Mouse (Mus musculus) kidney, postnatal 36 days (tissue): ENCODE measurements at regions not wholly inside any gene's neighbourhood (a gene's known extent, or its start where the extent isn't known, plus 50 kb on each side); places are given as distances from the start of the nearest gene placed in this dataset.

Experiments used
- DNase-seq, 2 experiments: peaks; one replicate each; pipeline ENCODE4 v3.0.0; 2021 to 2022; ENCODE audit warnings: mixed read lengths in 2 of 2

- DNase-seq: no peak
These were observed 322.1 kb upstream of the Slco3a1 start for GRCm38 (mm10) chr7:74876667-74877066.

GRCm38 (mm10) chr7:74870250-74870649, 315.7 kb upstream of the Slco3a1 start:
- DNase-seq: no peak

GRCm38 (mm10) chr7:74862727-74863126, 308.1 kb upstream of the Slco3a1 start:
- DNase-seq: no peak

- DNase-seq: no peak
These were observed 289.8 kb upstream of the Slco3a1 start for GRCm38 (mm10) chr7:74844306-74844929.

- no peak for DNase-seq
These were observed 268.7 kb upstream of the Slco3a1 start for GRCm38 (mm10) chr7:74823286-74823685.

- no peak for DNase-seq
These were observed 238.7 kb upstream of the Slco3a1 start for GRCm38 (mm10) chr7:74793241-74793640.

GRCm38 (mm10) chr7:74788696-74789095, 234.1 kb upstream of the Slco3a1 start:
- peak; percentile 20 to 38 for DNase-seq

- DNase-seq: no peak
These were observed 217.1 kb upstream of the Slco3a1 start for GRCm38 (mm10) chr7:74771435-74772406.

- DNase-seq: no peak
These were observed 212.0 kb upstream of the Slco3a1 start for GRCm38 (mm10) chr7:74766550-74766949.

- DNase-seq: no peak
These were observed 202.9 kb upstream of the Slco3a1 start for GRCm38 (mm10) chr7:74757469-74757868.

GRCm38 (mm10) chr7:74747704-74748103, 193.1 kb upstream of the Slco3a1 start:
- DNase-seq: no peak

- DNase-seq: no peak
These were observed 180.4 kb upstream of the Slco3a1 start for GRCm38 (mm10) chr7:74734941-74735340.

GRCm38 (mm10) chr7:74726324-74726991, 171.9 kb upstream of the Slco3a1 start:
- DNase-seq: no peak

- DNase-seq: no peak
These were observed 164.7 kb upstream of the Slco3a1 start for GRCm38 (mm10) chr7:74719321-74719720.

GRCm38 (mm10) chr7:74709993-74710581, 155.5 kb upstream of the Slco3a1 start:
- DNase-seq: no peak

GRCm38 (mm10) chr7:74709006-74709405, 154.4 kb upstream of the Slco3a1 start:
- no peak for DNase-seq

- no peak for DNase-seq
These were observed 149.0 kb upstream of the Slco3a1 start for GRCm38 (mm10) chr7:74703533-74703932.

GRCm38 (mm10) chr7:74697794-74698354, 143.3 kb upstream of the Slco3a1 start:
- no peak for DNase-seq

GRCm38 (mm10) chr7:74696286-74696685, 141.7 kb upstream of the Slco3a1 start:
- no peak for DNase-seq

GRCm38 (mm10) chr7:74693049-74693448, 138.5 kb upstream of the Slco3a1 start:
- DNase-seq: peak; percentile 21 to 39

GRCm38 (mm10) chr7:74690706-74691105, 136.1 kb upstream of the Slco3a1 start:
- DNase-seq: no peak

GRCm38 (mm10) chr7:74688116-74688702, 133.6 kb upstream of the Slco3a1 start:
- no peak for DNase-seq
